Mouse (Mus musculus) adrenal gland, postnatal 36 days (tissue): ENCODE results near the gene Bcl9l. TPM values are rescaled to one million over a fixed set of nuclear protein-coding genes. Genes with fewer than 3 reads are reported as not detected.
"Not testable (repeated sequence)": the region's sequence is repeated elsewhere in the genome, so short reads cannot be mapped to it uniquely, and the experiment has no call there.

Experiments used
- DNase-seq, 2 experiments: peaks; one replicate each; pipeline ENCODE4 v3.0.0; 2021; ENCODE audit warnings: mixed read lengths in 1 of 2
- long read RNA-seq, 2 experiments: library from polyadenylated mRNA; stranded (forward); transcript quantifications; one replicate each; pipeline ENCODE4 v2.0.0; 2021; ENCODE audit warnings: borderline sequencing depth in 2 of 2
- total RNA-seq, 2 experiments: library from RNA; stranded (reverse); gene quantifications; 2 replicates each; pipeline ENCODE4 v1.2.3; 2021

Gene Bcl9l
- total RNA-seq, result 10 to 100 TPM; 47.6 to 51.8 TPM
- long read RNA-seq, experiment 1, partial matches to known transcripts, result 0 of 5 reads
- long read RNA-seq, experiment 1, other reads (novel, unspliced or antisense), result 5 of 5 reads
- long read RNA-seq, experiment 2, partial matches to known transcripts, result 1 of 6 reads
- long read RNA-seq, experiment 2, other reads (novel, unspliced or antisense), result 5 of 6 reads

DNA sequence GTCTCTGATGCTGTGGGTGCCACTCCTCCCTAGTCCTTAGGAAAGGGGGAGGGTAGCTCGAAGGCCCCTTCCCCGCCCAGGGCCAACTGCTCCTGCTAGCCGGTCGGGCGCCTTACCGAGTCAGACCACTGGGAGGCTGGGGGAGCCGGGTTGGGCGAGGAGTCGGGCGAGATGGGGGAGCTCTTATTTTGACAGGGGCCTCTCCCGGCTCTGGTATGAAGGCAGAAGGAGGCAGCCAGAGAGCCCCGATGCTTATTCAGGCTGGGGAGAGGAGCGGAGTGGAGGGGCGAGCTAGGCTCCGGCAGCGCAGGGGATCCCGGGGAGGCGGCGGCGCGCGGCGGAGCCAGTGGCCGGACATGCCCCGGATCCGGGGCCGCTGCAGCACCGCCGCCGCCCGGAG lies at the start of gene Bcl9l:
TSS of gene Bcl9l (plus strand) at position 274 of the 400 bp plus-strand sequence.
- peak; percentile 94 to 96 for DNase-seq

DNA sequence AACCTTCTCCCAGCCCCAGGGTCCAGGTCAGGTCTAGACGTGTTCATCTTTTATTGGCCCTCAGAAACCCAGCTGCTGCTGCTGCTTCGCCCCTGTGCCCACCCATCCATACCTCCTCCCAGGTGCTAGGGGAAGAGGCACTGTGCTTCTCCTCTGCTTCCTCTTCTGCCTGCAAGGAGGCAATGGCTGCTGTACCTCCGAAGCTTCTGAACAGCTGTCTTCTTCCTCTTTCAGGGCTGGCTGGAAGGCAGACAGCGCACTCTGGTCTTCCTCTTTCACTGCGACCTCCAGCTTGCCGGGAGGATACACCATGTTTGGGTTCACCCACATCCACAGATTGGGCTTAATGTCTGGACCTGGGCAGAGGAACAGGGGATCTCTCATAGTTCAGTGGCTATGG lies 46.9 kb upstream of the Bcl9l start:
- no peak for DNase-seq

DNA sequence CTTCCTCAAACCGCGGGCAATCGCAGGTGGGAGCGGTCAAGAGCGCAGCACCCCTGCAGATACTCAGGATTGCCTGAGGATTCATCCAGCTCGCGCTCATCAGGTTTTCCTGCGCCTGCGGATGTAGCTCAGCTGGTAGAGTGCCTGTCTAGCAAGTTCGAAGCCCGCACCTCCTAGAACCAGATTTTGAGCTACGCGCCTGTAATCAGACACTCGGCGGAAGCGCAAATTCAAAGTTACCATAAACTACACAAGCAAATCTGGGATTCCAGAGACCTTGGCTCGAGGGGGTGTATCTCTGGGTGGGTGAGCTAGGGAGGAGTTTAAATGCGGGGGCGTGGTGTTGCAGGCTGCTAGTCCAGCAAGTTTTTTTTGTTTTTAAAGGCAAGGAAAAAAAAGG lies 41.7 kb upstream of the Bcl9l start, which contains the start of gene Foxr1:
TSS of gene Foxr1 (minus strand) at position 176 of the 400 bp plus-strand sequence.
- no peak for DNase-seq

DNA sequence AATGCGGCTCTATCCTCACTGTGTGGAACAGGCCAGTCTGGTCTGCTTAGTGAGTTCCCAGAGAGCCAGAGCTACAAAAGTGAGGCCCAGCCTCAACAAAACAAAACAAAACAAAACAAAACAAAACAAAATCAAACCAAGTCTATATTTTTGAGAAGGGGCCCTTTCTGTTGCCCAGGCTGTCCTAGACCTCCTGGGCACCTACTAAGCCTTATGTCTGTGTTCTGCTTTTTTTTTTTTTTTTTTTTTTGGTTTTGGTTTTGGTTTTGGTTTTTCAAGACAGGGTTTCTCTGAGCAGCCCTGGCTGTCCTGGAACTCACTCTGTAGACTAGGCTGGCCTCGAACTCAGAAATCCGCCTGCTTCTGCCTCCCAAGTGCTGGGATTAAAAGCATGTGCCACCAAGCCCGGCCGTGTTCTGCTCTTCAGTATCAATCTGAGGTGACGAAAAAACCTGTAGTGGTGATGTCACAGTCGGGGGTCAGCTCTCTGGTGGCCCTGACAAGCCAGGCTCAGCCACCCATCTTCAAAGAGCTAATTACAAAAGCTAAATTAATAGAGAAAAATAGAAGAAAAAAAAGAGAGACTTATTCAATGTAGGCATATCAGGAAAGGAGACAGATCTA lies 38.1 kb upstream of the Bcl9l start:
- not testable (repeated sequence) for DNase-seq

DNA sequence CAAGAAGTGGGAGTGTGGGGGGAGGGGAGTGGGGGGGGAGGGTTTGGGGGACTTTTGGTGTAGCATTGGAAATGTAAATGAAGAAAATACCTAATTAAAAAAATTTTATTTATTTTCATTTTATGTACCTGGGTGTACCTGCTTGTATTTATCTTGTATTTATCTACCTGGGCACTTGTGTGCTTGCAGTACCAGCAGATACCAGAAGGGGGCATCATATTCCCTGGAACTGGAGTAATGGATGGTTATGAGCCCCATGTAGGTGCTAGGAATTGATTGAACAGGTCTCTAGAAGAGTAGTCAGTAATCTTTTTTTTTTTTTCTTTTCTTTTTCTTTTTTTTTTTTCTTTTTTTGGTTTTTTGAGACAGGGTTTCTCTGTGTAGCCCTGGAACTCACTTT lies 32.2 kb upstream of the Bcl9l start:
- no peak for DNase-seq

DNA sequence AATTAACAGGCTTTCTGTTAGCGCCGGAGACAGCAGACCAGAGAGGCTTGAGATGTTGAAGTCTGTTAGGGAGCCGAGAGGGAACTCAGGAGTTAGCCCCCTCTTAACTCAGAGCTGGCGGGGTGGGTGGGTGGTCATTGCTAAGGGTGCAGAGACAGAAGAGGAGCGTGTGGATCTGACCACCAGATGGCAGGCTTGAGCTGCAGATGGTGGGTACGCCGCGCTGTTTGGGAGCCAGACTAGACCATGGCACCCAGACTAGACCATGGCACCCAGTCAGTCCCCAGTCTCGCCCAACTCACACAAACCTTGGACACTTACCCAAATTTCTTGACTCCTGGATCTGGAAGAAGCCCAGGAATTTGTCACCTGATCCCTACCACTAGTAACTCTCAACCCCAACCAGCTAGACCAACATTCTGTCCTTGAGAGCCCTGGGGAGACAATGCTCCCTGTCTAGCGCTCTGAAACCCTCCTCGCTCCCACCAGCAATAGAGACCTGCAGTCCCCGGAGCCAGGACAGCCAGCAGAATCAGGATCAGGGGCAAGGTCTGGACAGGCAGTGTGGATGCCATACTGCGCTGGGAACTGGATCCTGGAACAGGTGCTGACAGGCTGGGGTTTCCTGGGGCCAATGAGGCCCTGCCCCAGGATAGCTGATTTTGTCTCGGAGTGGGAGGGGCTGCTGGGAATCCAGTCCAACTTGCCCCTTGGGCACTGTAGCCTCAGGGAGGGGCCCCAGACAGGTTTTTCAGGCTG lies 28.3 kb upstream of the Bcl9l start:
- DNase-seq, result peak; percentile 87 to 88

DNA sequence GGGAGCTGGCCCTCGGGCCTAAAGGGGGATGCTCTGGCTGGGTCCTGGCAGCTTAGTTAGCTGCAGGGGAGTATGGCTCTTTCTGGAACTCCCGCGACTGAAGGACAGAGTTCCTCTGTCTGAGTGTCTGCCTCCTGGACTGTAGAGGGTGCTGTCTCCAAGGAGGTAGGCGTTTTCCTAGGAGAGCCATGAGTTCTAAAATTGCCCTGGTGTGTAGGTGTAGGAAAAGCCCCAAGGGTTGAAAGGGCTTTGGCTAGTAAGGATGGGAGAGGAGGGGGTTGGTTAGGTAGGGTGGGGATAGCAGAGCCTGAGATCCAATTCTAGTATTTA lies 27.8 kb upstream of the Bcl9l start, which contains the start of gene Upk2:
TSS of gene Upk2 (minus strand) at position 86 of the 330 bp plus-strand sequence.
- DNase-seq, result no peak

DNA sequence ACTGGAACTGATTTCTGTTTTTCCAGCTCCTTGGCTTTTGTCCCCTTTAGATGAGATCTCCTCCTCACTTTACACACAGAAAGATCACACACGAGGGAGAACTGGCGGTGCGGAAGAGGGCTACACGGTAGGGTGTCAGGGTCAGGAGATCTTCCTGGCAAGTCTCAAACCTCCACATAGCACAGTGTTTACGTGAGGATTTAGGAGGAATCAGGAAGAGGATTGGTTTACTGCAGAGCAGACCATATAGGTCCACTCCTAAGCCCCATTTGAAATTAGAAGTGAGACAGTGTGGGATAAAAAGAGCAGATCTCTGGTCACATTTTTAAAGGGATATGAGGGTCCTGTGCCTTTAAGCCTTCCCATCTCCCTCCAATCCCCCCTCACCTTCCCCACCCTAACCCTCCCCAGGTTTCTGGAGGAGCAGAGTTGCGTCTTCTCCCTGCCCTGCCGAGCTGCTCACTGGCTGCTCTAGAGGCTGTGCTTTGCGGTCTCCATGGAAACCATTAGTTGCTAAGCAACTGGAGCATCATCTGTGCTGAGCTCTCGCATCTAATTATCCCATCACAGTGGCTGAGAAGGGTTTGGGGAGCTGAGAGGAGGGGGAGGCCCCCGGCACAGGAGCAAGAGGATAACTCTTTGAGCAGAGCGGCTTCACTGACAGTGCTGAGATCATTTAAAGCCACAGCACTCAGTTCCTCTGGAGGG lies 25.4 kb upstream of the Bcl9l start:
- DNase-seq, result no peak

DNA sequence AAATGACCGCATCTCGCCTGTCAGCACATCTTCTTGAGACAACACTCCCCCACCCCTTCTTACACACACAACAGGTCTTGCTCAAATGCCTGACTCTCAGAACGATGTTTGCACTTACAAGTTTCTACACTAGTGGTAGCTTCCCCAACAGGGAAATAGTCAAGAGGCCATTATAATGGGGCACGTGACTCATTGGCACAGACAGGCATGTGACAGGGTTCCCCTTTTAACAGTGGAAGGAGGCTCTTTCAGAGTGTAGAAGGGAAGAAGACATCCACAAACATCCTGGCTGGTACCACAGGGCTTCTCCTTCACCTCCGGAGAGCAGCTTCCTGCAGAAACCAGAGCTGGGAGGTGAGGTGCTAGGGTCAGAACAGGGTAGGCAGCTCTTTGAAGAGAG lies 20.7 kb upstream of the Bcl9l start:
- DNase-seq, result no peak

DNA sequence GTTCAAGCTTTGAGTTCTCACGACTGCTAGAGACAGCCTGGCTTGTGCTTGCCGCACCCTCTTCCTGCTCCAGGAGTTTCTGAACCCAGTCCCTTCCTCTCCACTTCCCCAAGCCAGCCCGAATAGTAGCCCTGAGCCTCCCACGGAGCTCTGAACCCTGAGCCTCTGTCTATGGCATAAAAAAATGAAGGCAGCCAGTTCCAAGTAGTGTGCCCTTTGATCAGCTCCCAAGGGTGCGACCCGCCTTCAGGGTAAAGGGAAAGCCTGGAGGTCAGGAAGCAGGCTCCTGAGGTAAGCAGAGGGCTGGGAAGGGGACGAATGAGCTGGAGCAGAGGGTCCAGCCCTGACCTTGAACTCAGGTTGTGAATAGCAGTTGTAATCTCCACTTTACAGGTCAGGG lies 14.4 kb upstream of the Bcl9l start:
- DNase-seq, result no peak

DNA sequence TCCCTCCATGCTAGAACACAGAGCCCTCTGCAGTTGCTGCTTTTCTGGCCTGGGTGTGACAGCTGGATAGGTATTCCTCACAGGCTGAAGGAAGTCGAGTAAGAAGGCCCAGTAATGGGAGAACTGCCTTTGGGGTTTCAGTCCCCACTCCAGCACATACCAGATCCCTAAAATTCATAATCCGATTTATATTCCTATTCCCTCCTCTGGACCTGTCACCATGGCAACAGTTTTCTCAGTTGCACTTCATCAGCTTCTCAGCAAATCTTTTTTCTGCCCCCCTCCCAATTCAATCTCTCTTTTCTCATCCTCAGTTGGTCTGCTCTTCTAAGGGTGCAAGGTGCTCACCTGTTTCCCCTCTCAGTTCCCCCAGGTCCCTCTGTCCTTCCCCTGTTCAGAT lies 13.8 kb upstream of the Bcl9l start:
- no peak for DNase-seq

DNA sequence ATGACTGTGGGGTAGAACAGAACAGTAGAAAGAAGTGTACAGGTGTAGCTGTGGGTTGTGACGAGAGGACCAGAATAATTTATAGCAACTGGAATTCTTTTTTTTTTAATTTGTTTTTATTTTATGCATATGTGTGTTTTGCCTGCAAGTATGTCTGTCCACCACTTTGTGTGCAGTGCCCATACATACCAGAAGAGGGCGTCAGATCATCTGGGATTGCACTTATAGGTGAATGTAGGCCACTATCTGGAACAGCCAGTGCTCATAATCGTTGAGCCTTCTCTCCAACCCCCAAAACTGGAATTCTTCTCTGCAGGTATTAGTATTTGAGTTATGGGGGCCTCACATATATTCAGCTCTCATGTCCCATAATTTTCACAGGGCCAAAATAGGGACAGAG lies 9.4 kb upstream of the Bcl9l start:
- DNase-seq, result no peak

DNA sequence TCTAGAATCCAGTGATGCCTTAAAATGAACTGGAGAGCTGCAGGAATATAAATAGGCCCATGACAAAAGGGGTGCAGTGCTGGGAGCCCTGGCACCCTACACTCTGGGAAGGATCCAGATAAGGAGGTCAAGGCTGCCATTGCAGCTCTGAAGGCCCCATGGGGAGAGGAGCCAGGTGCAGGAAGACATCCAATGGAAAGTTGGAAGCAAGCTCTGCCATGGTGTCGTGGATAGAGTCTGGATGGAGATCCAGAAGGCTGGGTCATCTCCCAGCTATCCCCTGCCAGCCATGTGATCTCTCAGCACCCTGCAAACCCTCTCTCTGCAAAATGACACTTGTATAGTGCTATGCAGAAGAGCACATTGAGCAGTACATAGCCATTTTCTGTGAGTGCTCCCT lies 8.3 kb upstream of the Bcl9l start:
- DNase-seq, result no peak

DNA sequence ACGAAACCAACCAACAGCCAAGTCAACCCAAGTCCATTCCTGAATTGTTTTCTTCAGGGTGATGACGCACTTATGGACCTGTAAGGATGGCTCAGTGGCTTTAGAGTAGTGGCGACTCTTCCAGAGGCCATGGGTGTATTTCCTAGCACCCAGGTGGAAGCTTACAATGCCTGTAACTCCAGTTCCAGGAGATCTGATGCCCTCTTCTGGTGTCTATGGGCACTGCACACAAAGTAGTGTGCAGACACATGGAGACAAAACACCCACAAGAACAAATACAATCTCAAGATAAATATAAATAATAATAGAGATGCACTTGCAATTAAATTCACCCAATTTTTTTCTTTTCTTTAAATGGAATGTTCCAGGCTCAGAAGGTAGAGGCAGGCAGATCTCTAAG lies 6.7 kb upstream of the Bcl9l start:
- DNase-seq, result no peak

DNA sequence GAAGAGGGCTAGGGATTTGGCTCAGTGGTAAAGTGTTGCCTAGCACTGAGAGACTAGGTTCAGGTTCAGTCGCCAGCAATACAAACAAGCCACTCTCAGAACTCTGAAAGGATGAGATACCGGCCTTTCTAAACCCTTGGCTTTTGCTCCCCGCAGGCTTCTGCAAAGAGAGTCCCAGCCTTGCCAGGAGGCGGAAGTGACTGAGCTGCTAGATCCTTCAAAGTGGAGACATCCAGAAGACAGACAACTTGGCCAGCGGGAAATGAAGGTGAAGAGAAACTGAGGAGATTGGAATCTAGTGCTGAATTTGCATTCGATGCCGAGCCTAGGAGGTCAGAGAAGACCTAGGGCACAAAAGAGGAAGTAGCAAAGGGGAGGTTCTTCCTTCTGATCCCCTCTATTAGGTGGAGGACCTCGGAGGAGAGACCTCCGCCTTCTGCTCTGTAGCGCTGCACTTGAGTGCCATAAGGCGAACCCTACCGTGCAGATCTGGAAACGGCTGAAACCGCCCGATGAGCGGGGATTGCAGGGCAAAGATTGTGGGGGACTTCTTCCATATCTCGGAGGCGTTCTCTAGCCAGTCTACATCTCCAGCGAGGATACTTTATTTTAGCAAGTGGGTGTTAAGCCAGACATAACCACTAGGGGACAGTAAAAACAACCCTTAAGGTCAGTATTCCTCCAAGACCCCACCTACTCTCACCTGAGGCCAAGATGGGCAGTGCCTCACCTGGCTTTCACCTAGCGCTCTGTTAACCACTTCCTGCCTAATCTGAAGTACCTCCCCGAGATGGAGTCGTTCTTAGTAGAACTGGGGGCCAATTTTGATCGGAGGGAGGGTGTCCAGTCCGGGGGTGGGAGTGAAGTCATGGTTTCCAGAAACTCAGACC lies 5.0 kb upstream of the Bcl9l start:
- peak in 1 of 2 experiments; percentile 54 for DNase-seq

DNA sequence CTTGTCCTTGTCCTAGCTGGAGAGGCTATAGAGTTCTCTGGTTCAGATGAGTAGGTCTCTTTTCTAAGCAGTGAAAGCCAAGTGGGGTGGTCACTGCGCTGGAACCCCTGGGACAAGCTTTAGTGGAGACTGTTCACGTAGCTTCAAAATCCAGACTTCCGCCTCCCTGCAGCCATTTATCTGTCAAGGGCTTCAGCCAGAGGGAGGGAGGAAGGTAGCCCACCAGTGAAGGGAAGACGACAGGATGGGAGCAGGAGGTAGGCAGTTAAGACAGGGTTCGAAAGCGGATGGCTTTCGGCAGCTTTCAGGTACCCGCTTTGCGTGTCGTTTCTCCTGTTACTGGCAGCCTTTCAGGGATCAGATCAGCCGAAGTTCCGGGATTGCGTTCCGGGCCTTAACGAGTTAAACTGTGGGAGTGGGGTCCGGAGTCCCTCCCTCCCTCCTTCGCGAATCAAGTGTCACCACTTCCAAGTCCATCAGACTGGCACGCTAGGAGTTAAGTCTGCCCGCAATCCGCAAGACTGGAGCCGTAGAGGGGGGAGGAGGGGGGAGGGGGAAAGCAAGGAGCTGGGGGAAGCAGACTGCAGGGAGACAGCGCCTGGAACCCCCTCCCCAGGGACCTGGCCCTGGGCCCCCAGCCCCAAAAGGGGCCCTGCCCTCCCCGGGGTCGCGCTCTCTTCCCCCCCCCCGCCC lies 4.2 kb upstream of the Bcl9l start:
- peak; percentile 43 to 67 for DNase-seq

DNA sequence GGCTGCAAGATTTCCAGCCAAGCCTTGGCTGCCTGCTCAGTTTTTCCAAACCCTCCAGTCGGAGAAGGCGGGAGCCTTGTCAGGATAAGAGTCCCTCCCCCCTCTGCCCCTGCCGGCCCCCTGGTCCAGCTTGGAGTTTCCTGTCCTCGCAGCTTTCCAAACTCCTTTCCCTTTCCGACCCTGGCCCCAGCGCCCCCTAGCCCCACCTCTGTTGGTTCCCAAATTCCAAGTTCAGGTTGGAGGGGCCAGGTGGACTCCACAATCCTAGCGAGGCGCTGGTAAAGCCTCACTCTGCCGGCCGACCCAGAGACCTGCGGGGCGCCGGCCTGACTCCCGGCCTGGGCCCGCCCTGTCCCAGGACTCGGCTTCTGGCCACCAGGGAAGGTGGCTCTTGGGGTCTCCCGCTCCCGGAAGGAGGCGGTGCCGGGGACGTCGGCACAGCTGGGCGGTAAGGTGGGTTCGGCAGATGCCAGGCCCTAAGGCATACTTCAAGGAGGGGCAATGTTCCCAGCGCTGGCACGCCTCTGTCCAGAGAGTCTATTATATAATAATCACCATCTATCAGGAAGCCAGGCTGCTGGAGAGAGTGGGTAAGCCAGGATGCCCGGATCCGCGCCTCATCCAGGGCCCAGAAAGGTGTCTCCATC lies 3.5 kb upstream of the Bcl9l start:
- peak; percentile 84 to 88 for DNase-seq

DNA sequence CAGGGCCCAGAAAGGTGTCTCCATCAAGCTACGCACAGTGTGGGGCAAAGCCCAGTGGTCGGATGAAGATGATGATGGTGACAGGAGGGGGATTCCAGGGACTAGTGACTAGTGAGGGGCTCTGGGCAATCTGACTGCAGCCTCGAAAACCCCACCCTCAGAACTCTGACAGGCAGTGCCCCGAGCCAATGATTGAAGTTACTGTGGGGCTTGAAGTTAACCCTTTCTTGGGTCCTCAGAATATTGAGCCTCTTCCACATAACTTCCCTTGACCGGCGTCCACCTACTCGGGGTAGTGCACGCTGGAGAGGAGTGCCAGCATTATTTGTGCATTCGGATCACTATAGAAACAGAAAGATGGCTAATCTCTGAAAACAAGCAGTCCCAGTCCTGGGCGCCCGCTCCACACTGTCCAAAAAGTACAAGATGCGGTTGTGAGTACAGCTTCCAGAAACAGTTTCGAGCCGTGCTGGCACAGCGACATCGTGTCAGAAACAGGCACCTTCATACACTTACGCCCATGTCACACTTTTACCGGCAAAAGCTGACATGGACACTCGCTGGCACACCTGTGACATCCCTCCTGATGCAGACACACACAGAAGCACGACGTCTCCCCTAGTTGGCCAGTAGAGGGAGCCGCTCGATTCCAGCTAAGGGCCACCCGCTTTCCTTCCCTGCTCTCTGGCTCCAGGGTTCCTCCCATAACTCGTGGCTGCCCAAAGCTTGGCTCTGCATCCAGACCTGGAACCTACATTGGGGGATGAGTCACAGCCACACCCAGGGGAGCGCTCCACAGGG lies 2.8 kb upstream of the Bcl9l start:
- peak; percentile 91 for DNase-seq

DNA sequence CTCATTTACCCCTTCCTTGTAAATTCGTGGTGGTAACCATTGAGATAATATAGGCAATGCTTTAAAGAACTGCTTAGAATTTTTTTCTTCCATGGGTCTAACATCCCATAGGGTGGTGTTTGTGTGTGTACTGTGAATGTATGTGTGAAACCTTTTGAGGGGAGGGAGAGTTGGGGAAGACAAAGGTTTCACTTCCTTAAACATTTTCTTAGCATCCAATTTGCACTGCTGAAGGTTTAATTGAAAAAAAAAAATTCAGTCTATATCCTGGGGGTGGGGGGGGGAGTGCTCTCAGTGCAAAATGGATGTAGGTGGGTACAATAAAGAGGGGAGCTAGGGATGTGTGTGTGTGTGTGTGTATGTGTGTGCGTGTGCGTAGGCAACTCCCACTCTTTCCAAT lies 513 bp upstream of the Bcl9l start:
- no peak for DNase-seq

DNA sequence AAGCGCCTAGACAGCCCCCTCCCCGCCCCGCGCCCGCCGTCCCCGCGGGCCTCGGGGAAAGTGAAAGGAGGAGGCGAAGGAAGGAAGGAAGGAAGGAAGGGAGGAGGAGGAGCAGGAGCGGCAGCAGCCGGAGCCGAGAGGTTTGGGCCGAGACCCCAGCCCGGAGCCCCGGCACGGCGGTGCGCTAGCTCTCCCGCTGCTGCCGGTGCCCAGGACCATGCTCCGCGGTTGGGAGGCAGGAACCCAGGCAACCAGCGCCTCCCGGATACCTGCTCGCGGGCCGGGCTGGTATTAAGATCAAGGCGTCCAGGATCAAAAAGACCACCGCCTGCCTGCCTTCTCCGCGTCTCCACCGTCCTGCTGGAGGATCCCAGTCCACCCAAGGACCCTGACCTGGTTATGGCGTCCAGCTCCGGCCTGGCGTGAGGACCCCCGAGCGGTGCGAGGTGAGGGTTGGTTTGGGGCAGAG lies 450 bp downstream of the Bcl9l start:
- no peak for DNase-seq
